Mouse (Mus musculus): Measurements from ENCODE around the gene Ssu2. TPM values are rescaled to one million over a fixed set of nuclear protein-coding genes. Genes with fewer than 3 reads are reported as not detected.

Ssu2 gene
- polyA plus RNA-seq, 1 experiment from 2014 or later = not detected

- Histone ChIP-seq H3K4me2 (replicated peaks) (no peak overlapping the region), H3K4me1 (replicated peaks; ENCODE audit: control insufficient read depth, insufficient read depth, low read length) (no peaks in the 10 kb centered on the region), H3K4me3 (replicated peaks; ENCODE audit: low read length) (no peak overlapping the region), H3K27ac (no peak overlapping the region), H3K36me3 (replicated peaks; ENCODE audit: control insufficient read depth, insufficient read depth) (no peaks in the 10 kb centered on the region), H3K27me3 (ENCODE audit: control insufficient read depth, insufficient read depth, low read length) (no peaks in the 10 kb centered on the region), H3K9me3 (ENCODE audit: control insufficient read depth, low read length) (no peaks in the 10 kb centered on the region), H3K9ac (no peak overlapping the region)
- 89% methylated on average over 3 of the region's 3 CpGs for WGBS
- DNase-seq (ENCODE audit: low spot score) (no peak), ATAC-seq (ENCODE audit: low FRiP score) (no peak)
Measured at GRCm38 (mm10) chr6:112388385-112388784, 562 bp upstream of the Ssu2 start.

- no peaks in the 10 kb centered on the region for H3K36me3 ChIP-seq (replicated peaks; ENCODE audit: control insufficient read depth, insufficient read depth)
- no peak overlapping the region for H3K27ac ChIP-seq
- H3K4me1 ChIP-seq (replicated peaks; ENCODE audit: control insufficient read depth, insufficient read depth, low read length) = no peaks in the 10 kb centered on the region
- H3K4me2 ChIP-seq (replicated peaks) = no peak overlapping the region
- H3K4me3 ChIP-seq (replicated peaks; ENCODE audit: low read length) = no peak overlapping the region
- no peaks in the 10 kb centered on the region for H3K9me3 ChIP-seq (ENCODE audit: control insufficient read depth, low read length)
- ATAC-seq (ENCODE audit: low FRiP score) (no peak), DNase-seq (ENCODE audit: low spot score) (no peak)
- H3K9ac ChIP-seq = no peak overlapping the region
- no peaks in the 10 kb centered on the region for H3K27me3 ChIP-seq (ENCODE audit: control insufficient read depth, insufficient read depth, low read length)
- WGBS = 72% methylated on average over 2 of the region's 2 CpGs
Measured at GRCm38 (mm10) chr6:112386260-112386659, 1.6 kb downstream of the Ssu2 start.

GRCm38 (mm10) chr6:112382990-112383685 is 4.7 kb downstream of the Ssu2 start:
- H3K4me2 ChIP-seq (replicated peaks) = no peak overlapping the region
- 61% methylated on average over 8 of the region's 8 CpGs for whole genome bisulfite sequencing
- no peaks in the 10 kb centered on the region for H3K9me3 ChIP-seq (ENCODE audit: control insufficient read depth, low read length)
- no peak overlapping the region for H3K9ac ChIP-seq
- no peak overlapping the region for H3K27ac ChIP-seq
- no peak for DNase-seq (ENCODE audit: low spot score)
- no peaks in the 10 kb centered on the region for H3K36me3 ChIP-seq (replicated peaks; ENCODE audit: control insufficient read depth, insufficient read depth)
- peak; percentile 19; the same call in 1 of the 2 replicates for ATAC-seq (ENCODE audit: low FRiP score)
- H3K27me3 ChIP-seq (ENCODE audit: control insufficient read depth, insufficient read depth, low read length) = no peaks in the 10 kb centered on the region
- no peak overlapping the region for H3K4me3 ChIP-seq (replicated peaks; ENCODE audit: low read length)
- no peaks in the 10 kb centered on the region for H3K4me1 ChIP-seq (replicated peaks; ENCODE audit: control insufficient read depth, insufficient read depth, low read length)

GRCm38 (mm10) chr6:112379054-112379453 is 8.8 kb downstream of the Ssu2 start:
- no peaks in the 10 kb centered on the region for H3K4me1 ChIP-seq (replicated peaks; ENCODE audit: control insufficient read depth, insufficient read depth, low read length)
- H3K9ac ChIP-seq = no peak overlapping the region
- no peak overlapping the region for H3K27ac ChIP-seq
- 92% methylated on average over 9 of the region's 9 CpGs for WGBS
- ATAC-seq (ENCODE audit: low FRiP score) (no peak), DNase-seq (ENCODE audit: low spot score) (no peak)
- H3K36me3 ChIP-seq (replicated peaks; ENCODE audit: control insufficient read depth, insufficient read depth) = no peaks in the 10 kb centered on the region
- H3K27me3 ChIP-seq (ENCODE audit: control insufficient read depth, insufficient read depth, low read length) = no peaks in the 10 kb centered on the region
- no peaks in the 10 kb centered on the region for H3K9me3 ChIP-seq (ENCODE audit: control insufficient read depth, low read length)
- H3K4me3 ChIP-seq (replicated peaks; ENCODE audit: low read length) = no peak overlapping the region
- no peak overlapping the region for H3K4me2 ChIP-seq (replicated peaks)

- Histone ChIP-seq H3K9me3 (ENCODE audit: control insufficient read depth, low read length) (no peaks in the 10 kb centered on the region), H3K27me3 (ENCODE audit: control insufficient read depth, insufficient read depth, low read length) (no peaks in the 10 kb centered on the region), H3K4me3 (replicated peaks; ENCODE audit: low read length) (no peak overlapping the region), H3K27ac (no peak overlapping the region), H3K4me1 (replicated peaks; ENCODE audit: control insufficient read depth, insufficient read depth, low read length) (no peaks in the 10 kb centered on the region), H3K9ac (no peak overlapping the region), H3K4me2 (replicated peaks) (no peak overlapping the region), H3K36me3 (replicated peaks; ENCODE audit: control insufficient read depth, insufficient read depth) (no peaks in the 10 kb centered on the region)
- DNase-seq (ENCODE audit: low spot score) = no peak
- 64% methylated on average over 11 of the region's 13 CpGs for whole genome bisulfite sequencing
- no peak for ATAC-seq (ENCODE audit: low FRiP score)
Measured at GRCm38 (mm10) chr6:112375661-112376392, 12.0 kb downstream of the Ssu2 start.

- Histone ChIP-seq H3K4me2 (replicated peaks) (no peak overlapping the region), H3K4me1 (replicated peaks; ENCODE audit: control insufficient read depth, insufficient read depth, low read length) (no peaks in the 10 kb centered on the region), H3K27me3 (ENCODE audit: control insufficient read depth, insufficient read depth, low read length) (no peaks in the 10 kb centered on the region), H3K27ac (no peak overlapping the region), H3K9me3 (ENCODE audit: control insufficient read depth, low read length) (no peaks in the 10 kb centered on the region), H3K36me3 (replicated peaks; ENCODE audit: control insufficient read depth, insufficient read depth) (no peaks in the 10 kb centered on the region), H3K9ac (no peak overlapping the region), H3K4me3 (replicated peaks; ENCODE audit: low read length) (no peak overlapping the region)
- 44% methylated on average over 8 of the region's 8 CpGs for WGBS
- ATAC-seq (ENCODE audit: low FRiP score) (peak; percentile 26; the same call in 1 of the 2 replicates), DNase-seq (ENCODE audit: low spot score) (peak; percentile 79)
Measured at GRCm38 (mm10) chr6:112373886-112374585, 13.8 kb downstream of the Ssu2 start.

- H3K9me3 ChIP-seq (ENCODE audit: control insufficient read depth, low read length) = no peaks in the 10 kb centered on the region
- no peak overlapping the region for H3K4me2 ChIP-seq (replicated peaks)
- no peak overlapping the region for H3K4me3 ChIP-seq (replicated peaks; ENCODE audit: low read length)
- ATAC-seq (ENCODE audit: low FRiP score) = no peak
- 77% methylated on average over 10 of the region's 10 CpGs for WGBS
- no peak overlapping the region for H3K27ac ChIP-seq
- no peak overlapping the region for H3K9ac ChIP-seq
- H3K36me3 ChIP-seq (replicated peaks; ENCODE audit: control insufficient read depth, insufficient read depth) = no peaks in the 10 kb centered on the region
- DNase-seq (ENCODE audit: low spot score) = no peak
- no peaks in the 10 kb centered on the region for H3K27me3 ChIP-seq (ENCODE audit: control insufficient read depth, insufficient read depth, low read length)
- H3K4me1 ChIP-seq (replicated peaks; ENCODE audit: control insufficient read depth, insufficient read depth, low read length) = no peaks in the 10 kb centered on the region
Measured at GRCm38 (mm10) chr6:112365294-112365693, 22.5 kb downstream of the Ssu2 start.

- H3K9ac ChIP-seq = no peak overlapping the region
- H3K36me3 ChIP-seq (replicated peaks; ENCODE audit: control insufficient read depth, insufficient read depth) = no peaks in the 10 kb centered on the region
- no peak for ATAC-seq (ENCODE audit: low FRiP score)
- H3K9me3 ChIP-seq (ENCODE audit: control insufficient read depth, low read length) = no peaks in the 10 kb centered on the region
- no peak overlapping the region for H3K4me2 ChIP-seq (replicated peaks)
- no peak overlapping the region for H3K27ac ChIP-seq
- no peaks in the 10 kb centered on the region for H3K27me3 ChIP-seq (ENCODE audit: control insufficient read depth, insufficient read depth, low read length)
- no peaks in the 10 kb centered on the region for H3K4me1 ChIP-seq (replicated peaks; ENCODE audit: control insufficient read depth, insufficient read depth, low read length)
- peak; percentile 79 for DNase-seq (ENCODE audit: low spot score)
- H3K4me3 ChIP-seq (replicated peaks; ENCODE audit: low read length) = no peak overlapping the region
- 46% methylated on average over 2 of the region's 2 CpGs for WGBS
Measured at GRCm38 (mm10) chr6:112364581-112364980, 23.2 kb downstream of the Ssu2 start.

- no peaks in the 10 kb centered on the region for H3K9me3 ChIP-seq (ENCODE audit: control insufficient read depth, low read length)
- peak; percentile 84 for ATAC-seq (ENCODE audit: low FRiP score)
- no peak overlapping the region for H3K9ac ChIP-seq
- DNase-seq (ENCODE audit: low spot score) = peak; percentile 86
- H3K4me3 ChIP-seq (replicated peaks; ENCODE audit: low read length) = no peak overlapping the region
- no peak overlapping the region for H3K4me2 ChIP-seq (replicated peaks)
- H3K36me3 ChIP-seq (replicated peaks; ENCODE audit: control insufficient read depth, insufficient read depth) = no peaks in the 10 kb centered on the region
- H3K27me3 ChIP-seq (ENCODE audit: control insufficient read depth, insufficient read depth, low read length) = no peaks in the 10 kb centered on the region
- H3K27ac ChIP-seq = no peak overlapping the region
- WGBS = 41% methylated on average over 6 of the region's 6 CpGs
- H3K4me1 ChIP-seq (replicated peaks; ENCODE audit: control insufficient read depth, insufficient read depth, low read length) = no peaks in the 10 kb centered on the region
Measured at GRCm38 (mm10) chr6:112362349-112362958, 25.4 kb downstream of the Ssu2 start.
